Mouse (Mus musculus) hindbrain, embryonic 12.5 days (tissue): ENCODE measurements at regions not wholly inside any gene's neighbourhood (a gene's known extent, or its start where the extent isn't known, plus 50 kb on each side); places are given as distances from the start of the nearest gene placed in this dataset.

ENCODE experiments used
- ATAC-seq: fragments of 200-750 bp; cut with Nextera tagmentation; 2 replicates; pipeline ENCODE4 v1.8.0; 2017; ENCODE audit warnings: moderate TSS enrichment; ENCODE audit not compliant: low FRiP score
- H3K27ac ChIP-seq: fragments of 300-500 bp; sonication (generic); 2 replicates; pipeline ENCODE4 v1.5.1; 2016; ENCODE audit warnings: mild to moderate bottlenecking
- H3K27me3 ChIP-seq: fragments of 300-500 bp; sonication (generic); 2 replicates; pipeline ENCODE4 v1.6.1; 2016; ENCODE audit warnings: mild to moderate bottlenecking
- H3K36me3 ChIP-seq: fragments of 300-500 bp; sonication (generic); 2 replicates; pipeline ENCODE4 v1.6.1; 2016; ENCODE audit warnings: mild to moderate bottlenecking
- H3K4me1 ChIP-seq: fragments of 300-500 bp; sonication (generic); 2 replicates; pipeline ENCODE4 v1.6.1; 2016
- H3K4me2 ChIP-seq: fragments of 300-500 bp; sonication (generic); replicated peaks from 2 replicates; pipeline ENCODE4 v1.6.1; 2016; ENCODE audit warnings: mild to moderate bottlenecking
- H3K4me3 ChIP-seq: fragments of 300-500 bp; sonication (generic); 2 replicates; pipeline ENCODE4 v1.5.1; 2016; ENCODE audit warnings: mild to moderate bottlenecking
- H3K9ac ChIP-seq: fragments of 300-500 bp; sonication (generic); 2 replicates; pipeline ENCODE4 v1.6.1; 2016; ENCODE audit warnings: mild to moderate bottlenecking, moderate library complexity
- H3K9me3 ChIP-seq: fragments of 300-500 bp; sonication (generic); replicated peaks from 2 replicates; pipeline ENCODE4 v1.6.1; 2016; ENCODE audit warnings: mild to moderate bottlenecking
- WGBS: fragments of 180-500 bp; shearing (Covaris S2); methylation state at CpG from one replicate; pipeline ENCODE4 v1.1.7; 2016; 5-methylcytosine and 5-hydroxymethylcytosine counted together

DNA sequence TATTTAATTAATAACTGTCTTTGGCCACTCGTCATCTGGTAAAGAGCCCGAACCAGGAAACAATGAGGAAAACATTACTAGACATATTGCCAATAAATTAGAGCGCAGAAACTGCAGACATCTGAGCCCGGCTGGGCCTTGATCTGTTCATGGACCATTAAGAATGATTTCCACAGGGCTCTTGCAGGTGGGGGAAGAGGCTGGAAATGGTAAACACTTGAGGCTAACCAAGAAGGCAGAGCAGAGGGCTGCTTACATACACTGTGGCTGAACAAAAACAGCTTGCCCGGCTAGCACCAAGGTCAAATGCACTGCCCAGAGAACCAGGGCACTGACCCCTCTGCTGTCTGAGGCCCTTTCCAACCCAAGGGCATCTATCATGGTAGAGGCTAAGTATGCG, 115.5 kb upstream of the Twist2 start:
- Histone ChIP-seq H3K36me3 (no peaks in the 10 kb centered on the region), H3K27ac (no peak overlapping the region), H3K4me3 (no peak overlapping the region), H3K4me2 (no peak overlapping the region), H3K9ac (no peak overlapping the region), H3K27me3 (no peaks in the 10 kb centered on the region), H3K9me3 (no peaks in the 10 kb centered on the region; the same call in 1 of the 2 replicates), H3K4me1 (0 out of 2 replicates have a peak, but pooled peaks cover 2% of the 10 kb centered on the region)
- WGBS = 68% methylated on average over 6 of the region's 6 CpGs
- ATAC-seq = no peak

GRCm38 (mm10) chr1:91691601-91692000, 109.7 kb upstream of the Twist2 start:
- Histone ChIP-seq H3K4me3 (no peak overlapping the region), H3K4me2 (no peak overlapping the region), H3K27me3 (no peaks in the 10 kb centered on the region), H3K9me3 (peaks cover 4% of the 10 kb centered on the region; the same call in 1 of the 2 replicates), H3K9ac (no peak overlapping the region), H3K27ac (no peak overlapping the region), H3K36me3 (no peaks in the 10 kb centered on the region), H3K4me1 (0 out of 2 replicates have a peak, but pooled peaks cover 2% of the 10 kb centered on the region)
- WGBS = 94% methylated on average over 1 of the region's 1 CpGs
- no peak for ATAC-seq

GRCm38 (mm10) chr1:91692709-91693460, 108.4 kb upstream of the Twist2 start:
- no peak overlapping the region for H3K4me3 ChIP-seq
- no peak overlapping the region for H3K9ac ChIP-seq
- 0 out of 2 replicates have a peak, but pooled peaks cover 2% of the 10 kb centered on the region for H3K4me1 ChIP-seq
- 86% methylated on average over 9 of the region's 9 CpGs for whole genome bisulfite sequencing
- H3K9me3 ChIP-seq = 0 out of 2 replicates have a peak, but pooled peaks cover 4% of the 10 kb centered on the region
- H3K4me2 ChIP-seq = no peak overlapping the region
- ATAC-seq = no peak
- H3K27me3 ChIP-seq = no peaks in the 10 kb centered on the region
- H3K36me3 ChIP-seq = no peaks in the 10 kb centered on the region
- no peak overlapping the region for H3K27ac ChIP-seq

DNA sequence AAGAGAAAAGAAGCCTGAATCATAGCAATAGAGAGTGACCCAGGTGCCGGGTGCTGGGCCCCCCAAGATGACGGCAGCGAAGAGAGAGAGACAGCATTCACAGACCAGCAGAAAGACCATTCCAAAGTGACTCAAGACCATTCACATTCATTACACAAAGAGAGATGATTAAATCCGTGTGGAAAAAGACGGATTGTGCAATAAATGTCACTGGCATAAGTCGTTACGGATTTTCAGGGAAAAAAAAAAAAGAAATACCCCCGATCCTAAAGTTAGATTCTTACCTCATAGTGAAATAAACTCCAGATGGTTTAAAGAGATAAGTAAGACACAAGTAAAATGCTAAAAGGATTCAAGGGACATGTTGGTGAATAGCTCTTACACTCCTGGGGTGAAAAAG, 104.2 kb upstream of the Twist2 start:
- Histone ChIP-seq H3K4me1 (no peaks in the 10 kb centered on the region), H3K9ac (no peak overlapping the region), H3K4me3 (no peak overlapping the region), H3K27ac (no peak overlapping the region), H3K27me3 (no peaks in the 10 kb centered on the region), H3K4me2 (no peak overlapping the region), H3K9me3 (no peaks in the 10 kb centered on the region), H3K36me3 (no peaks in the 10 kb centered on the region)
- ATAC-seq = no peak
- 90% methylated on average over 8 of the region's 8 CpGs for WGBS

DNA sequence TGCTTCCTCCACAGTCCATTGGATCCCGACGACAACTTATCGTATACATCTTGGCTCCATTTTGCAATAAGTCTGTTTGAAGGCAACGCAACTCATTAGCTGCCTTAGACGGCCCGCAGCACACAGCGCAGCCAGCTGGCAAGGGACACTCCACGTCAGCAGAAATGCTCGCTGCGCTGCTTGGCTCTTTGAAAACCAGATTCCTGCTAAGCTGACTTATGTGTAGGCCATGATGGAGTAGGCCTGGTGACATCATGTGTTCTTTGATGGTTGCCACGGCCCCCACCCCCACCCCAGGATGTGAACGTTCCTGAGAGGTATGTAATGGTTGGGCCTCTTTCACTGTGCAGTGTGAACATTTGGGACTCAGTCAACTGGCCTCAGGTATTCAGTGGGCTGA, 99.8 kb upstream of the Twist2 start:
- no peak for ATAC-seq
- H3K4me1 ChIP-seq = no peaks in the 10 kb centered on the region
- no peak overlapping the region for H3K9ac ChIP-seq
- H3K27ac ChIP-seq = no peak overlapping the region
- WGBS = 90% methylated on average over 12 of the region's 12 CpGs
- H3K4me2 ChIP-seq = no peak overlapping the region
- H3K27me3 ChIP-seq = no peaks in the 10 kb centered on the region
- no peaks in the 10 kb centered on the region for H3K36me3 ChIP-seq
- H3K9me3 ChIP-seq = no peaks in the 10 kb centered on the region
- no peak overlapping the region for H3K4me3 ChIP-seq

DNA sequence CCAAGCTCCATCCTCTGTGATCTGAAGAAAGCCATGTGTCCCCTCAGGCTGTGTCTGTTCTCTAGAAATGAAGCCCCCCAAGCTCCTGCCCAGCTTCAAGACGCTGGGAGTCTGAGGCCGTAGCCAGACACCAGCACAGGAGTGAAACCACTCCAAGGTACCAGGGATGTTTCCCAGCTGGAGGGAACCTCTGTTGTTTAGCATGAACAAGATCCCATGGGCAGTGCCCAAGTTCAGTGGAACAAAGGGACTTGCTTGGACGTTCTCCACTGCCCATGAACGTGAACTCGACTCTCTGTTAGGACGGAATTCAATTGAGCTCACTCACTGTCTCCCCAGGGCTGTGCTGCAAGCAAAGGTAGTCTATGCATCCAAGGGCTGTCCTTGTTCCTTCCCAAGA, 99.2 kb upstream of the Twist2 start:
- Histone ChIP-seq H3K27ac (no peak overlapping the region), H3K9ac (no peak overlapping the region), H3K4me3 (no peak overlapping the region), H3K27me3 (no peaks in the 10 kb centered on the region), H3K36me3 (no peaks in the 10 kb centered on the region), H3K9me3 (no peaks in the 10 kb centered on the region), H3K4me2 (no peak overlapping the region), H3K4me1 (no peaks in the 10 kb centered on the region)
- no peak for ATAC-seq
- 85% methylated on average over 6 of the region's 6 CpGs for WGBS

GRCm38 (mm10) chr1:91702737-91703136, 98.5 kb upstream of the Twist2 start:
- Histone ChIP-seq H3K9me3 (no peaks in the 10 kb centered on the region), H3K27me3 (no peaks in the 10 kb centered on the region), H3K4me3 (no peak overlapping the region), H3K4me2 (no peak overlapping the region), H3K27ac (no peak overlapping the region), H3K9ac (no peak overlapping the region), H3K4me1 (no peaks in the 10 kb centered on the region), H3K36me3 (no peaks in the 10 kb centered on the region)
- no peak for ATAC-seq

DNA sequence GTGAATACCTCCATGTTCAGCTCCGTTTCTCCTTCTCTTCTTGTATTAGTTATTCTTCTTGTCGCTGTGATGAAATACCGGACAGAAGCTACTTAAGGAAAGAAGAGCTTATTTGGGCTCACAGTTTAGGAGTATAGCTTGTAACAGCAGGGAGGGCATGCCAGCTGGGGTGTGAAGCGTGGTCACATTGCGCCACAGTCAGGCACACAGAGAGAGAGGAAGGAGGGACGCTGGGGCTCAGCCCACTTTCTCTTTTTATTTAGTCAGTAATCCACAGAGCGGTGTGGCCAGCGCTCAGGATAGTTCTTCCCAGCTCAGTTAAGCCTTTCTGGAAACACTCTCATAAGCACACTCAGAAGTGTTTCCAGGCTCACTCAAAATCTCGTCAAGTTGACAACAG, 95.8 kb upstream of the Twist2 start:
- no peaks in the 10 kb centered on the region for H3K36me3 ChIP-seq
- H3K27me3 ChIP-seq = no peaks in the 10 kb centered on the region
- H3K27ac ChIP-seq = no peak overlapping the region
- no peaks in the 10 kb centered on the region for H3K9me3 ChIP-seq
- no peak for ATAC-seq
- WGBS = 86% methylated on average over 9 of the region's 9 CpGs
- no peak overlapping the region for H3K9ac ChIP-seq
- no peaks in the 10 kb centered on the region for H3K4me1 ChIP-seq
- H3K4me3 ChIP-seq = no peak overlapping the region
- H3K4me2 ChIP-seq = no peak overlapping the region

- no peak overlapping the region for H3K27ac ChIP-seq
- H3K4me3 ChIP-seq = no peak overlapping the region
- no peak overlapping the region for H3K4me2 ChIP-seq
- ATAC-seq = no peak
- no peaks in the 10 kb centered on the region for H3K27me3 ChIP-seq
- no peak overlapping the region for H3K9ac ChIP-seq
- WGBS = 75% methylated on average over 7 of the region's 7 CpGs
- no peaks in the 10 kb centered on the region for H3K9me3 ChIP-seq
- no peaks in the 10 kb centered on the region for H3K36me3 ChIP-seq
- no peaks in the 10 kb centered on the region for H3K4me1 ChIP-seq
These were observed 92.6 kb upstream of the Twist2 start for GRCm38 (mm10) chr1:91708550-91709243.

DNA sequence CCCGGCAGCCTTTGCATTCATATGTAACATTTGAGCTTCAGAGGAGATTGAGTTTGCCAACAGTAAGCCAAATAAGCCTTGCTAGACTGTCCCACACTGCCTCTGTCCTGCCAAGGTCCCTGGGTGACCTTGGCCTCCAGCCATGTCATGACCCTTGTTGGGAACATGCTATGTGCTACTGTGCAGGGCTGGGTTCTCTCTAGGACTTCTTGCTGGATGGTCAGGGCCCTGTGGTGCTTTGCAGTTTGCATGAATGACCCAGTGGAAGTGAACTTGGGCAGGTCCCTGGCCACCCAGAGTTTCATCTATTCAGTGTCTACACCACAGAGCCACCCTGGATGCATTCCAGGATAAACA, 92.0 kb upstream of the Twist2 start:
- WGBS = 94% methylated on average over 1 of the region's 1 CpGs
- no peak for ATAC-seq

GRCm38 (mm10) chr1:91713131-91713530, 88.1 kb upstream of the Twist2 start:
- 88% methylated on average over 11 of the region's 11 CpGs for WGBS

More for the DNA sequence above, 92.0 kb upstream of the Twist2 start:
- Histone ChIP-seq H3K4me3 (no peak overlapping the region), H3K9ac (no peak overlapping the region), H3K9me3 (no peaks in the 10 kb centered on the region), H3K4me2 (no peak overlapping the region), H3K36me3 (no peaks in the 10 kb centered on the region), H3K4me1 (no peaks in the 10 kb centered on the region), H3K27ac (no peak overlapping the region), H3K27me3 (no peaks in the 10 kb centered on the region)

GRCm38 (mm10) chr1:91714266-91714665, 87.0 kb upstream of the Twist2 start:
- H3K36me3 ChIP-seq = no peaks in the 10 kb centered on the region

More at GRCm38 (mm10) chr1:91713131-91713530, 88.1 kb upstream of the Twist2 start:
- H3K4me2 ChIP-seq = no peak overlapping the region
- no peak overlapping the region for H3K9ac ChIP-seq
- no peak for ATAC-seq
- no peaks in the 10 kb centered on the region for H3K4me1 ChIP-seq
- no peak overlapping the region for H3K27ac ChIP-seq
- no peak overlapping the region for H3K4me3 ChIP-seq
- no peaks in the 10 kb centered on the region for H3K36me3 ChIP-seq
- no peaks in the 10 kb centered on the region for H3K27me3 ChIP-seq
- no peaks in the 10 kb centered on the region for H3K9me3 ChIP-seq

DNA sequence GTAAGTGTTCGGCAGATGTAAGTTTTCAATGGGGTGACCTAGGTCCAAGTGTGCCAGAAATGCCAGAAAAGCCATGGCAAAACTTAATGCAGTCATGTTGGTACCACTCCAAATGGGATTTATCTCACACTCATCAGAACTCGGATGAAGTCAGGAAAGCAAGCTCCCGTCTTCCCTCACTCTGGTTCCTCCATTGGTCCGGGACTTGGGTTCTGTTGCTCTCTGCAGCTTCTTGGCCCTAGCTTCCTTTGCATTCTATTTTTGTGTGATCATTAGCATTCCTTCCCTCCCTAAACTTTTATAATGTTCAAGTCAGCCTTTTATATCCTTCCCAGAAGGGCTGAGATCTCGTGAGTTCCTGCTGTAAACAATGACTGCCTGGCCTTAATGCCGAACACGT, 85.9 kb upstream of the Twist2 start:
- no peak overlapping the region for H3K27ac ChIP-seq
- ATAC-seq = no peak
- no peaks in the 10 kb centered on the region for H3K36me3 ChIP-seq
- WGBS = 86% methylated on average over 7 of the region's 7 CpGs
- H3K9ac ChIP-seq = no peak overlapping the region
- no peaks in the 10 kb centered on the region for H3K27me3 ChIP-seq
- H3K4me2 ChIP-seq = no peak overlapping the region
- no peaks in the 10 kb centered on the region for H3K4me1 ChIP-seq
- no peaks in the 10 kb centered on the region for H3K9me3 ChIP-seq
- no peak overlapping the region for H3K4me3 ChIP-seq

More at GRCm38 (mm10) chr1:91714266-91714665, 87.0 kb upstream of the Twist2 start:
- H3K9ac ChIP-seq = no peak overlapping the region
- H3K4me1 ChIP-seq = no peaks in the 10 kb centered on the region
- no peak overlapping the region for H3K27ac ChIP-seq
- H3K4me2 ChIP-seq = no peak overlapping the region
- no peak for ATAC-seq
- WGBS = 84% methylated on average over 6 of the region's 6 CpGs
- H3K4me3 ChIP-seq = no peak overlapping the region
- H3K27me3 ChIP-seq = no peaks in the 10 kb centered on the region
- H3K9me3 ChIP-seq = no peaks in the 10 kb centered on the region
